Mouse (Mus musculus): Measurements from ENCODE around the gene G3bp1.

G3bp1 gene

DNA sequence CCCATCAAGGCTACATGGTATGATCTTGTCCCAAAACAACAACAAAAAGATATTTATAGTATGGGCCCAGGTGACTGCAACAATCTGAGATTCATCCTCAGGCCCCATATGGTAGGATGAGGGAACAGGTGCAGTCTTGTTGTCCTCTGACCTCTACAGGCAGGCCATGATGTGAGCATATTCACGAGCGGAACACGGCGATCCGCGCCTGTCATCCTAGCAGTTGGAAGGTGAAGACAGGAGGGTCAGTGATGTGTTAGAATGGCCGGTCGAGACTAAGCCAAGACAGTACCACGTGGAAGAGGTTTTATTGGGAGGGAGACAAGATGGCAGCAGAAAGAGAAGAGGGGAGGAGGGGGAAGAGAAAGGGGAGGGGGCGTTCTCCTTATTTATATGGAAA is 4.8 kb upstream of the G3bp1 start:
- no peak for DNase-seq (ENCODE audit: low spot score in 2 of 2)

DNA sequence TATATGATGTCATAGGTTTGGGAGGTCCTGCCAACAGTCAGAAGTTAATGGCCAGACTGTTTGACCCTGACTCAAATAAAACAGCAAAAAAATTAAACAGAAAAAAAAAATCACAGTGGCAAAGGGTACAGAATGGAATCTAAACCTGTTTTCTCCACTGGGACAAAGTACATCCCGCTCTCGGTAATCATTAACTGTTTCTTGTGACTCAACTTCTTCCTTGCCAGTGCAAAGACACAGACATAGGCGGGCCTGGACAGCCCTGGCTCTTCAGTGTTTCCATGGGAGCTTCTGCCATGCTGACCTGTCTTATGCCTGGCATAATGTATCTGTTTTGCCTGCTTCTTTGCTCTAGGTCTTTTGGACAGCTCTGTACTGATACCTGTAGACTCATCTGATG is 4.3 kb upstream of the G3bp1 start:
- no peak for DNase-seq (ENCODE audit: low spot score in 2 of 2)

DNA sequence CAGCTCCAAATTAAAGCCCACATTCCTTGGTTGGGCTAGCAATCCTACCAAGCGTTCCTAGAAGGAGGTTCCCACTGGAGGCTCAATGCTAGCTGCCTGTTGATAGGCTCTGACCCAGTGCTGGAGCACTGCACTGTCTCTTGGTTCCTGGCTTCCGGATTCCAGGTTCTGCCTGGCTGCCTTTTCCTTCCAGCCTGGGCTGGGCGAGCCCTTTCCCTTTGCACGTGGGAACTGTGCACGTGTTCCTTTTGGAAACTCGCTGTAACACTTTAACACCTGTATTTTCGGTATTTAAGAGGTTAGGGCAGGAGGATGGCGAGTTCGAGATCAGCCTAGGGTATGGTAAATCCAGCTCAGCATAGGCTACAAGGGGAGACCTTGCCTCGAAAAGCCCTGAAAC is 1.5 kb upstream of the G3bp1 start:
- no peak for DNase-seq (ENCODE audit: low spot score in 2 of 2)

DNA sequence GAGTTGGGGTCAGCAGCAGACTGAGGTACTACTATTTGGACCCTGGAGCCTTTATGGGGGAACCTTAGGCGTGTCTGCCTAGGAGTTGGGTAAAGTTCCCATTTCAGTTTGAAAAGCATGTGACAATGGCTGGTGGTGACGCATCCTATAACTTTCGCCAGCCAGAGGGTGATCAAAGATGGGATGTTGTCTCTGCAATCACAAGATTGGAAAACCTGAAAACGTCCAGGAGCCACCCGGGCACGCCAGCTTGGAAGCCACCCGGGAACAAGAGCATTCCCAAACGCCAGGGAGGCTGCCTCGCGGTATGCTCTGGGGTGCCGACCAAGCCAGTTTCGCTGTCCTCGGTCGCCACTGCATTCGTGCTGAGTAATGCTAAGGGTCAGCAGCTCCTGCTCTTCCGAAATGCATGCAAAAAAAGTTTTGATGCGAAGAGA is 856 bp upstream of the G3bp1 start:
- no peak for DNase-seq (ENCODE audit: low spot score in 2 of 2)

DNA sequence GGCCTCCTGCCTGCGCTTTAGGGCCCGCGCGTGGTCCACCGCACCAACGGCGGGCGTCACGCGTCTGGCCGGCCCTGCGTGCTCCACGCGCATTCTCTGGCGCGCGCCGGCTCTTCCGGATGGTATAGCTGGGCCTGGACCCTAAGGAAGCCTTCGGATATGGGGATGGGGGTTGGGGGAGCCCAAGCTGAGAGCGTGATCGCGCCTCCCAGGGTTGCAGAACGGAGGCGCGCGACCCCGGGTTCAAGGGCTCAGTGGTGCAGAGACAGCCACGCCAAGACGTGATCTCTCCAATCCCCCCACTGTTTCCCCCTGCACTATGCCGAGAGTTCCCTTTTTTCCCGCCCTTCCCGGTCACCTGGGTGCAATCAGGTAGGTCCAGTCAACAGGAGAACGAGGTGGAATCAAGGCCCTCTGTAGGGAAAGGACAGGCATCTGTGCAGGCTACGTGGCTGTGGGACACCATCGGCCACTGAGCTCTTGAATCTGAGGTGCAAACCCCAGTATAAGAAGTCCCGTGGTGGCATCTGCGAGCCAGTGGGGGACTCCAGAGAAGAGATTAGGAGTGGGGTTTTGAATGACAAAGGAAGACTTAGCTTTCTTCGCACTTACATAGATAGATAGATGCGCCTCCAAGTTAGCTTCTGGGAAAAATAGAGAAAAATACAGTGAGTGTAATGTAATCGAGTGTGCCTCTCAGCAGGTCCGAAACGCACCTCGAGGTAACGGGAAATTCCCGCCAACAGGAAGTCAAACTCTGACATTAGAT is 622 bp downstream of the G3bp1 start:
- peak in 1 of 2 experiments; percentile 28 for DNase-seq (ENCODE audit: low spot score in 2 of 2)

DNA sequence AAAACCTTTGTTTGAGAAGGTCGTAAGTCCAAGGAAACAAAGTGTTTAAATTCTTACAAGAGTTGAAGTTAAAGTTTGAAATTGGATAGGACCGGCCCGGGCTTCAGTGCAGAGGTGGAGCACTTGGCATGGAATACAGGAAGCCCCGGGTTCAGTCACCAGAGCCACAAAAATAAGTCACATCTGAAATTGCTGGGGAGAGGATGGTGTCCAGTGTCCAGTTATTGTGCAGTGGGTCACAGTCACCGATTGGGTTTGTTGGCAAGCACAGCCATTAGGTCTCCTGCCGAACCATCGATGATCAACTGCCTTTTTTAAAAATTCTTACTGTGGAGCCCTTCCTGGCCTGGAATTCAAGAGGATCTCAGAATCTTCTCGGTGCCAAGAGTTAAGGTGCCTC is 1.3 kb downstream of the G3bp1 start:
- DNase-seq (ENCODE audit: low spot score in 2 of 2) = no peak

DNA sequence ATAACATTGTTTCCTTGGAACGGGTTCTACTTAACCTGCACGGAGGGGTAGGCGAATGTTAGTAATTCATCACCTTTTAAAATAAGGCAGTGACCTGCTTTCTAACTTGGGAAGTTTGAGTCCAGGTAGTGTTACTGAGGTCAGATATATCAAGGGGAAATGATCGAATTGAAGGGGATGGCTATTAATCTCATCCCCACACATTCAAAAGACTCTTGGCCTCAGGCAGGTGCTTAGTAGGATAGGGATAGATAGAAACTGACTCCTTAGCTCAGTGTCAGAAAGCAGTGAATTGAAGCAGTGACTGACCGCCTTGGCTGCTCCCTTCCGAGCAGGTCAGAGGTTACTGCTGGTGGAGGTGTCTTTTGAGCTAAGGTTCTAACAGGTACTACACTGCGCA is 2.0 kb downstream of the G3bp1 start:
- DNase-seq (ENCODE audit: low spot score in 2 of 2) = no peak

DNA sequence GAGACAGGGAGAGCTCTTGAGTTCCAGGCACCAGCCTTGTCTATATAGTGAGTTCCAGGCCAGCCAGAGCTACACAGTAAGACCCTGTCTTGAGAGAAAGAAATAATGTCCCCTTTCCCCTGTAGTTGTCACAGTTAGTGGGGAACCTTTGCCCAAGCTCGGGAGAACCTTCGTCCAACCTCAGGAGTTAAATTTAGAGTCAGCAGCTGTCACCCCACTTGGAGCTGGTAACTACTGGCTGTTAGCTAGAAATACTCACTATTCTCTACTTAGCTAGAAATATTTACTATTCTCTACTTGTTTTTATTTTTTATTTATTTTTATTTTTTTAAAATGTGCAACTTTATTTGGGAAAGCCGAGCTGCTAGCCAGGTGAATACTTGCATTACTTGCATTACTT is 3.7 kb downstream of the G3bp1 start:
- no peak for DNase-seq (ENCODE audit: low spot score in 2 of 2)

DNA sequence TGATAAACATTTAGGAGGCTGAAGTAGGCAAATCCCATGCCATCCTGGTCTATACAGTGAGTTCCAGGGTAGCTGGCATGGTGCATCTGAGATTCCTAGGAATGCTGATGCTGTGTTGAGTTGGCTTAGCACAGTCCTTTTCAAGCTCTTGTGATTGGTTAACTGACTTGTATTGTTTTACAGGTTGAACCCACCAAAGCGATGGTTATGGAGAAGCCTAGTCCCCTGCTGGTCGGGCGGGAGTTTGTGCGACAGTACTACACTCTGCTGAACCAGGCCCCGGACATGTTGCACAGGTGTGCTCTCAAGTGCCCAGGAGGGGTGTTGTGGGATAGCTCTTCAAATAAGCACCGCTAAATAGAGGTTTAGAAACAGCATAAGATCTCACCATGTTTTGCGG is 16.0 kb downstream of the G3bp1 start:
- no peak for DNase-seq (ENCODE audit: low spot score in 2 of 2)

DNA sequence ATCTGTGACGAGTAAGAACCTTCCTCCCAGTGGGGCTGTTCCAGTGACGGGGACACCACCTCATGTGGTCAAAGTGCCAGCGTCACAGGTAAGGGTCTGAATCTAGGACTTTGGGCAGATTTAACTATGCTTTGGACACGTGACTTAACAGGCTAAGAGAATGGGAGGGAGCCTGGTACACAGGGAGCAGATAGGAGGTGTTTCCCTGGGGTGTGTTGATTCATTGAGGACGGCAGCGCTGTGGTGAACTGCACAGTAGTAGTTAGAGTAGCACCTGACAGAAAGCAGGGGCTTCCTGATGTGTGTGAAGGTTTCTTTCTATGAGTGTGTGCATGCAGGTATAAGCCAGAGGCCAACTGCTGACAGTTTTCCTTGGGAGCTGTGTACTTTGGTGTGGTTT is 26.7 kb downstream of the G3bp1 start:
- no peak for DNase-seq (ENCODE audit: low spot score in 2 of 2)

DNA sequence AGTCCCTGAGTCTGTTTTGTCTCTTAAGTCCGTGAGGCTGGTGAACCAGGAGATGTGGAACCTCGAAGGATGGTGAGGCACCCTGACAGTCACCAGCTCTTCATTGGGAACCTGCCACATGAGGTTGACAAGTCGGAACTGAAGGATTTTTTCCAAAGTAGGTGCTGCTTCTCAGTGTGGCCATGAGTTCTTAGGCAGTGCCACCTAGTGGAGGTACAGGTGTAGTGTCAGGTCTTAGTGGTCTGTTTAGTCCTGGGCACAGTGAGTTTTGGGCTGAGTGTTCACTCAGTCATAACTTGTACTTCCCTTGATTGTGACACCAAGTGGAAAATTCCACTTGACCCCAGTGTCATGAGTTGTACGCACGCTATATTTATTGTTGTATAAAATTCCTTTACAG is 28.4 kb downstream of the G3bp1 start:
- DNase-seq (ENCODE audit: low spot score in 2 of 2) = peak; percentile 44 to 45

DNA sequence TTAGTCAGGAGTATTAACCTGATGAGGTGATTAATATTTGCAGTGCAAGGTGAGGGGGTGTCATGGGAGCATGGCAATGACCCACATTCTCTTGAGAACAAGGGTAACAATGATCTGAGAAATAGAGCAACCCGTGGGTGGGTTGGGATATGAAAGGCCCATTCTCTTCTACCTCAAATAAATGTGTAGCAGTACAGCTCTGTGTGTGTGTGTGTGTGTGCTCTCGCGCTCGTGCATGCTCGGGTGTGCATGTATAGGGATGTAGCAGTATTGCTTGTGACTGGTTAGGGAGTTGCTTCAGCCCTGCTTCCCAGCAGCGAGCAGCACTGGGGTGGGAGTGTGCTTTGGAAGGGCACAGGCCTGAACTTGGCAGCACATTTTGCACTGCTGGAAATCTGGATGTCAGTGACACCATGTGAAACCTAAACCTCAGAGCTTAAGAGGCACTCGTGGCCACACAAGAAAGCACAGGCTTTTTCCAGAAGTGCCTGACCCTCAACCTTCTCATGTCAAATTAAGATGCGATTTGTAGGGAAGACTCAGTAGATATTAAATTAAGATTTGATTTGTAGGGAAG is 32.6 kb downstream of the G3bp1 start:
- DNase-seq (ENCODE audit: low spot score in 2 of 2) = no peak

DNA sequence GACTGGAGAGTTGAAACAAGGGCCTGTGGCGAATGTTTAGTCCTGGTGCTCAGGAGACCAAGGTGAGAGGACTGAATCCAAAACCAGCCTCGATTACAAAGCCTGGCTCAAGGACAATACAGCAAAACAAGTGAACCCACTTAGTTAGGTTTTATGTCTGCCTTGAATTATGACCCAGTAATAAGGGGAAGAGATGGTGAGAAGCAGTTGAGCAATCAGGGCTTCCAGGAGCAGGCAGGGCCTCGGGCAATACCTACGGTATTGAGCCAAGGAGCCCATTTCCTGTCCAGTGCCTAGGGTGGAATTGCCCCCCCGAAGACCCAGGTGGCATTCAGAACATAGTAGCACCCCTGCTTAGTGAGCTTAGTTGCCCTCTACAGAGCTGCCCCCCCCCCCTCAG is 33.4 kb downstream of the G3bp1 start:
- DNase-seq (ENCODE audit: low spot score in 2 of 2) = no peak

DNA sequence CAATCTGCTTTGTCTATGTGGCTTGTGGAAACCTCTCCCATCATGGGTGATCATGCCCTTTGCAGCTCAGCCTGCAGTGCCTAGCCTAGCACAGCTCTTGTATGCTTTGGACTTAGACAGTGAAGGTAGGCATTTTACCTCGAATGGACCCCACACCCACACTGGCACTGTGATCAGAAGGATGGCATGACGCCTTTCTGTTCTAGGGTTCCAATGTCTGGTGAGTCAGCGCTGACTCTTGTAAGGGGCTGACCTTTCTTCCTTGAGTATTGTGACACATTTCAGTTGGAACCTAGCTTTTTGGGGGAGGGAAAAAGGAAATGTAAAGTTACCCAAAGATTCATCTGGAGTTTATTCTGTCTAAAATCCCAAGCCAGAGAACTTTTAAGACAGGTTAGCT is 36.0 kb downstream of the G3bp1 start:
- no peak for DNase-seq (ENCODE audit: low spot score in 2 of 2)

DNA sequence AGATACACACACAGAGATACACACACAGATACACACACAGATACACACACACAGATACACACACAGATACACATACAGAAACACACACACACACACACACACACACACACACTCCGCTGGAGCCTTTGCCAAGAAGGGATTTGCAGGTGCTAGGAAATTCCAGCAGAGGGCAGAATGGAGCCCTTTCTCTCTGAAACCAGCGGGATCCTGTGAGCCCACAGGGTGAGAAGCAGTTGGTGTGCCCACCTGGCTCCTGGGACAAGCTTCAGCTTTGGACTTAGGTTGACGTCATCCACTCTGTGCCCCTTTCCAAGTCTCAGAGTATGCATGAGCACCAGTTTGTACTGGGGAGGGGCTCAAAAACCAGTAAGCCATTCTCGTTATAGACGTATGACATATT is 41.9 kb downstream of the G3bp1 start:
- DNase-seq (ENCODE audit: low spot score in 2 of 2) = no peak

DNA sequence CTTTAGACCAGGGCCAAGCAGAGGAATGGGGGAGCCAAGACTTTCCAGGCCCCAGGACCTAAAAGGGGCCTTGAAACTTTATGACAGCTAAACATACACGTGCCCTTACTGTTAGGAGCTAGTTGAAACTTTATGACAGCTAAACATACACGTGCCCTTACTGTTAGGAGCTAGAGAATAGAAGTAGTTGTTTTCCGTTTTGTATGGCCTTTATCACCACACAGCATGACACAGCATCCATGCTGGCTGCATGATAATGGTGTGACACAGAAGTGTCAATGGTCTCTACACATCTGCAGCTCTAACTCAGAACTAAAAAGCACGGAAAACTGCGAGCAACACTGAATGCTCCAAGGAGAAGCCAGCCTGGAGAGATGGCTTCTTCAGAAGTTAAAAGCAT is 48.2 kb downstream of the G3bp1 start:
- DNase-seq (ENCODE audit: low spot score in 2 of 2) = no peak

DNA sequence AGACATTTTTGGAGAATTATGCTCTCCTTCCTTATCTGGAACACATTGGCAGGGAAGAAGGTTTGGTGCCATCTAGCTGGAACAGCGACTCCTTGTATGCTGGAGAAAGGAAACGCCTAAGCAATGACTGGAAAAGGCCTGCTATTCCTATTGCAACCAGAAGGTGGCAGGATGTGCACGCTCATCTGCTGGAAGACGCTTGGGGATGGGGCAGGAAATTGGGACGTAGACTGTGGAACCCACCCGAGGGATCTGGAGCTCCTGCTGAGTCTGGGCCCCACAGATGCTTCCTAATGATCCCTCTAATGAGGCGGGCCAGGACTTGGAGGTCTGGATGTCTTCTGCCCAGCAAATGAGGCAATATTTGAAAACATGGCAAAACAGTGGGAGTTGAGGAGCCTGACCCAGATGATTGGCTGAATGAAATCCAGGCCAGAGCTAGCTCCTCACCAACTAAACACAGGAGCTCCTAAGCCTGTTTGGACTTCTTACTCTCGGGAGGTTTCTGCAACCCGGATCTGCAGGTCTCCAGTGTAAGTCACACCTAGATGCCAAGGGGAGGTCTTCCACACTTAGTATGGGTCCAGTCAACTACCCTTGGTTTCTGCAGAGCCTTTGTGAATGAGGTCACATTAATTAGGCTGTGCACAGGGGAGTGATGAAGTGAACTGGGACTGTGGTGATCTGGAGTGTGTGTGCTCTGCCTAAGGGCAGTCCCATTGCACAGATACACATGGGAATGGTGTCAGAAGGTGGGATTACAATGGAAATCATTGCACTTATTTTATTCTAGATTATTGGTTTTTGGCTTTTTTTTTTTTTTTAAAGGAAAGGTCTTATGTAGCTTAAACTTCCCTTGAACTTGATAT is 49.6 kb downstream of the G3bp1 start:
- DNase-seq (ENCODE audit: low spot score in 2 of 2) = peak; percentile 87 to 88

DNA sequence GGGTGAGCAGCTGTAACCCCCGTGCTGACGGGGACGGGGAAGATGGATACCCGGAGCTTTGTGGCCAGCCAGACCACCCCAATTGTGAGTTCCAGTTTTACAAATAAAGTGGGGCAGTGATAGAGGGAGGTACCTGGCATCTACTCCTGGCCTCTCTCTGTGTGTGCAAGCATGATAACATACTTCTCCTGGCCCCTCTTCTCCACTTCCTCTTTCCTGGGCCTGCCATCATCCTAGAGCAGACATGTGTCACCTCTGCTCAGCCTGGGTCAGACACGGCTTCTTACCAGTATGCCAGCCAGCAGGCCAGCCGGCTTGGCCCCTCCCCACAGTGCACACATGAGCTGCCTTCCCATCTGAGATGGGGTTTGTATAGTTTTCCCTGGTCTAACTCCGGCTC is 61.3 kb downstream of the G3bp1 start:
- DNase-seq (ENCODE audit: low spot score in 2 of 2) = no peak

DNA sequence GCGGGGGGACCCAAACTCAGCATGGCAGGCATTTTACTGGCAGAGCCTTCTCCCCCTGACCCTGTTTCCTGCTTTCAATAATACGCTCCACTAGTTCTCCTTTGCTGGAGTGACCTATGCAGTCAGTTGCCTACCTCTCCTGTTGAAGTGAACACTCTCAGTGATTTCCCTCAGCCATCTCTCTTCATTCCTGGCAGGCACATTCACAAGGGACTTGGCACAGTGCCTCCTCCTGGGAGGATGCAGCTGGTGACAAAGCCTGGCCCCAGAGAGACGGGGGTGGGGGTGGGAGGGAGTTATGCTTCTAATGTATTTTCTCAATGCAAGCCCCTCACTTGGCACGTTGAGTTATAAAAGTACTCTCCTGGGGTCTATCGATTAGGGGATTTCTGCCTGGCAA is 63.9 kb downstream of the G3bp1 start:
- peak; percentile 77 to 82 for DNase-seq (ENCODE audit: low spot score in 2 of 2)

DNA sequence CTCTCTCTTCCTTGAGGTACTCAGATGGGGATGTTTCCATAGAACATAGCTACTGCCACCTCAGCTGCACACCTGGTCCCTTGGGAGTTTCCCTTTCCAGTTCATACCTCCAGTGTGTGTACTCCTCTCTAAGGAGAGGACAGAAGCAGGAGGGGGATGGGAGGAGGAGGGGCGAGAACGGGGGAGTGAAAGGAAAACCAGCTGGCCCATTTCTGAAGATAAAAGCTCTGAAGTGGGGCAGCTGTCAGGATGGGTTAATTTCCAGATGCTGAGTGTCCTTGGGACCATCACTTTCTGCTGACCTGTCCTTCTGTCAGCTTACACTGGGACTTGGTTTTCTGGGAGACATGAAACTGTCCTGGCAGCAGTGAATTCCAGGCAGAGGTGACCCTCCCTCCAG is 65.3 kb downstream of the G3bp1 start:
- DNase-seq (ENCODE audit: low spot score in 2 of 2) = no peak

DNA sequence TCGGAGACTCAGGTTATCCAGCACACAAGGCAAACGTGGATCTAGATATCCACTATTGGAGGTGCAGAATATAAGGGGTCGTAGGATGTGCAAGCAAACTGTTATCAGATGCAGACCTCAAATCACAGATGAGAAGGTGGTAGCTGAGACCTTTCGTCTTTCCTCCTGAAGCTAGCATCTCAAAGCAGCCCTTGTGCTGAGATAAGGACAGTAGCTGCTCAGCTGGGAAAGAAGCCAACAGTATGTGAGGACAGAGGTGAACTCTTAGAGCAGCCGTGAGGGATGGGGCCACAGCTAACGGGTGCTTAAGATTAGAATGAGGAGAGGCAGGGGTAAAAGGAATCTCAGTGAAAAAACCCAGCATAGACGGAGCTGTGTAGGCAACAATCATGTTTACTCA is 72.6 kb downstream of the G3bp1 start:
- no peak for DNase-seq (ENCODE audit: low spot score in 2 of 2)

DNA sequence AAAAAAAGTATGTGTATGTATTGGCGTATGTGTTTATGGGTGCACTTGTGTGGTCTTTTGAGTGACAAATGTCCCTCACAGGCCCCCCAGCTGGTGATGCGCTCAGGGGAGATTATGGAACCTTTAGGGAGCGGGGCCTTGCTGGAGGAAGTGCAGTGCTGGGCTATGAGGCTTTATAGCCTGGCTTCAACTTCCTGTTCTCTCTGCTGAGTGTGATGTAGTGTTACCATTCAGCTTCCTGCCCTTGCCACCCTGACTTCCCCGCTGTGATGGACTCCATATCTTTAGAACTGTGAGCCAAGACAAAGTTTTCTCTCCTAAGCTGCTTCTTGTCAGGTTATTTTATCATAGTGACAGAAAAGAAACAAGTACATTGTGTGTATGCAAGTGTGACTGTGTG is 73.2 kb downstream of the G3bp1 start:
- no peak for DNase-seq (ENCODE audit: low spot score in 2 of 2)

DNA sequence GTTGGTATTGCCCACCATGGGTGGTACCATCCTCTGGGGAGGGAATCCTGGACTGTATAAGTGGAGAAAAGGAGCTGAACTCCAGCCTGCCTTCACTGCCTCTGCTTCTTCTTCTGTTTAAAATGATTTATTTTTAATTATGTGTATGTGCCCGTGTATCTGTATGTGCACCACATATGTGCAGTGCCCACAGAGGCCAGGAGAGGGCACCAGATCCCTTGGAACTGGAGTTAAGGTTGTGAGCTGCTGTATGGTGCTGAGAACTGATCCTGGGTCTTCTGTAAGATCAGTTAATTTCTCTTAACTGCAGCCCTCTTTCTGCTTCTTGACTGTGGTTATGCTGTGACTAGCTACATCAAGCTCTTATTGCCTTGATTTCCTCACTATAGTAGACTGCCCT is 76.2 kb downstream of the G3bp1 start:
- DNase-seq (ENCODE audit: low spot score in 2 of 2) = no peak
